Mouse (Mus musculus): ENCODE measurements around the gene Casr. TPM values are rescaled to one million over a fixed set of nuclear protein-coding genes. Genes with fewer than 3 reads are reported as not detected.

Casr gene
- 0.27 and 0.35 TPM in 2 replicates for polyA plus RNA-seq (2015; fragmentation: Nextera tagmentation; extraction: Ambion mirVana)

- DNase-seq (ENCODE audit: low spot score): no peak
Measured at GRCm38 (mm10) chr16:36561386-36562338, at the start of gene Casr. Casr (minus strand) TSS chr16:36562141.

GRCm38 (mm10) chr16:36602632-36603031 is 40.7 kb upstream of the Casr start:
- no peak for DNase-seq (ENCODE audit: low spot score)

DNA sequence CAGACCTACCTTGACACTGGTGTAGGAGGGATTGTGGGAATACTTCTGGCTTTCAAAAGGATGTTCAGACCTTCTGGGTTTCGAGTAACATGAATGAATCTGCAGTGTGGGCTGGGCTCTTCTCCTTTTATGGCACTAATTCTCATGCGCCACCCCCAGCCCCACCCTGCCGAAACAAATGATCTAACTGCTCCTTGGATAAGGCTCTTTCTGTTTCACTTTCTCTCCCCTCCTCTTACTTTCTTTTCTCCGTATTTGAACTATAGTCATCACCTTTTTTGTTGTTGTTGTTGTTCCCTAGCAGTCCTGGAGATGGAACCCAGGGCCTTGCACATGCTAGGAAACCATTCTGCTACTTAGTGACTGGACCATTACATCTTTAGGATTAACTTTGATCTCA is 36.3 kb upstream of the Casr start:
- DNase-seq (ENCODE audit: low spot score): no peak

DNA sequence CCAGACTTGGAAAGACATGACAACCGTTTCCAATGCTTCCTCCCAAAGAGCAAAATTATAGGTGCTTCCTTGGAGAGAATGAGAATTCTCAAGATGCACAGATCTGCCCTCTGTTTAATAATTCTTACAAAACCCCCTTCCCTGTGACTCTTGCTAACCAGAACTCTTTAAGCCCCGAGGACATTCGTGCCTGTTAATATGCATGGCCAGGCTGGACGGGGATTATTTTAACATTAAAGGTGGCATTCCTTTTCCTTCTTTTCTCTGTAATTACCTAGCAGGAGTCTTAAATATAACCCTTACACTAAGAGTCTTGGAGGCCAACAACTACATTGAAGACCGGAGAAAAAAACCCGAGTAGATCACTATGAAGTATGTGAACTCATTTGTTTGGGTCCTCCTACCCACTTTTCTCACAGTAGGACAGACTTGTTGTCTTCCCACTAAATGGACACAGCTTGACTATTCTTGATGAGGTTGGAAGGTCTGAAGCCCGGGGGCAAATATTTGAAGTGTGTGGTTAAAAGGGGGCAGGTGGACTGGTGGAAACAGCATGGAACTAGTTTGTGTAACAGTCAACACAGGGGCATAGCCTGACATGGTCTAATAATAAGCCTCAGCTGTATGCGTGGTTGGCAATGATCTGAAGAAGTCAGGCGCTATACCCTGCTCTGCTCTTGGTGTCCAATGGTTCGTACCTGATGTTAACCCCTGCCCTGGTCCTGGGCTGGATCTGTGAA is 34.9 kb upstream of the Casr start:
- DNase-seq (ENCODE audit: low spot score): no peak

DNA sequence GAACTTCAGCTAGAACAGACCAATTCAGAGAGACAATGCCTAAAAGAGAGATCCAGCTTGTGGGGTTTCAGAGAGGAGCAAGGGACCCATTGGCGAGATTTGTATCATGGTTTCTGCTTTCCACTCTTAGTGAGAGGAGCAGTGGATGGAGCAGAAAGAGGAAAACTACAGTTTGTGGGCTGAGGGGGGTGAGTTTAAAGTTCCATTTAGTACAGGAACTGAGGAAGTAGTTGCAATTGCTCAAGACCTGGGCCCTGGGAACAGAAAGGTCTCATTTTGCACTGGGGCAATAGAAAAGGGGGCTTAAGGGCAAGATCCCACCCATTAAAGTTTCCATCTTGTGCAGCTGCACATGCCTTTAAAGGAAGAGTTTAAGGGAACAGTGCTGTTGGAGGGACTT is 28.0 kb upstream of the Casr start:
- DNase-seq (ENCODE audit: low spot score): no peak

- DNase-seq (ENCODE audit: low spot score): peak; percentile 3
Measured at GRCm38 (mm10) chr16:36587971-36588370, 26.0 kb upstream of the Casr start.

GRCm38 (mm10) chr16:36582073-36582472 is 20.1 kb upstream of the Casr start:
- DNase-seq (ENCODE audit: low spot score): no peak

- DNase-seq (ENCODE audit: low spot score): no peak
Measured at GRCm38 (mm10) chr16:36571942-36572341, 10.0 kb upstream of the Casr start.

DNA sequence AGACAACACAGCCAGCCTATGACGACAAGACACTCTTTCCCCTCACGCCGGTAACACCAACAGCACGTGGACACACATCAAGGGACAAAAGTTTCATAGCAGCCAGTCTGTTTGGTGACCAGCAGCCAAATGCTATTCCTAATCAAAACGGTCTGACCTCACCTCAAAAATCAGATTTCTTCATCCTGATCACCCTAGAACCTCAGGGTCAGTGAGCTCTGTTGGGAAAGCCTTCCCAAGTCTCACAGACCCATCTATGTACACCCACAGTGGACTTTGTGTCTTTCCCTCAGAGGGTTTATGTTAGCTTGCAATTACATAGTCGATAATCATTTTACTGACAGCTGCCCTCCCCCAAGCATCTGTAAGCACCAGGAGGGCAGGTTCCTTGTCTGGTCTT is 2.4 kb downstream of the Casr start:
- no peak for DNase-seq (ENCODE audit: low spot score)

GRCm38 (mm10) chr16:36555672-36556165 is 6.2 kb downstream of the Casr start:
- DNase-seq (ENCODE audit: low spot score): no peak

GRCm38 (mm10) chr16:36553624-36554023 is 8.3 kb downstream of the Casr start:
- DNase-seq (ENCODE audit: low spot score): no peak

DNA sequence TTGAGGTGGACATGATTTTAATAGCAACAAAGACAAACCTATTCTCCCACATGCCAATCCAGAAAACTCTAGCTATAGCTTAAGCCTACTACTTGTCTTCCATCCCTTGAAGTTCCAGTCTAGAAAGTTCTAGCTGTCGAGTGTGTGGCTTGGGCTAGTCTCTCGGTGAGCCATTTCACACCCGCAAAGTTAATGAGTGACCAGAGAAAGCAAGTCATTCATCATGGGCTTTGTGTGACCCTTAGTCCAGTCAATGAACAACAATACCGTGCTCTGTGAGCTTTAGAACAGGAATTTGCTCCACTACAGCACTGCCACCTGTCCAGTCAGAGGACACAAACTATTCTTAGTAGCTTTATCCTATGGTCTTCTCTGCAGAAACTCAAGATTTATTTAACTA is 16.6 kb downstream of the Casr start:
- no peak for DNase-seq (ENCODE audit: low spot score)

- DNase-seq (ENCODE audit: low spot score): no peak
Measured at GRCm38 (mm10) chr16:36543091-36543490, 18.9 kb downstream of the Casr start.

DNA sequence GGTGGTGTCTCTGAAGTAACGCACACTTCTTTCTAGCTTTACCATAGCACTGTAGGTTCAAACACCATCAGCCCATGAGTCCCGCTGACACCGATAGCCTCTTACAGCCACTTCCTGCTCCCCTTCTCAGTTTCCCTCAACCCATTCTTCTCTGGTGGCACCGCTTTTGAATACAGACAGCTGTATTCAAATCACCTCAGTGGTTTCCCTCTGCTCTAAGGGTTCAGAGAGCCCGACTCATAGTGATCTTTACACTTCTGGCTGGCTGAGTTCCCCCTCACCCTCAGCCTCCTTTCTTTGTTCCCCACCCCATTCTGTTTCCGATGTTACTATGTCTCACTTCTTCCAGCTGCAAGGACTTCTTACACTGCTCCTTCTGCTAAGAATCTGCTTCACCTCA is 21.1 kb downstream of the Casr start:
- DNase-seq (ENCODE audit: low spot score): no peak

GRCm38 (mm10) chr16:36532981-36533687 is 28.8 kb downstream of the Casr start:
- DNase-seq (ENCODE audit: low spot score): no peak

DNA sequence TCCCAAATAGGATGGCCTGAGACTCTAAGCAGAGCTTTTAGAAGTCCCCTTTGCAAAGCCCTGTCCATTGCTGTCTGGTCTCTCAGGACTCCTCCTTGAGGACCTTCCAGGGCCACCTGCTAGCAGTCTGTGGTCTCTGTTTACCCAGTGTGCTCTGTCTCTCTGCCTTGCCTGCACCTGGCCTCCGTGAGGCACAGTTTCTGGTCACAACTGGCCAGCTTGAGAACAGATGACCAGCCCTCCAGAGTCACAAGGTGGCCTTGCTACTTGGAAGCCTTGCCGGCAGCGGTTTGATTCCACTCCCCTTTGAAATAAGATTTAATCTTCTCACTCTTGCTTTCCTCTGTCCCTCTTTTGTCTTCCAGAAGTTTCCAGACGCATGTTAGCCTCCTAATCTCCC is 29.9 kb downstream of the Casr start:
- no peak for DNase-seq (ENCODE audit: low spot score)

GRCm38 (mm10) chr16:36531630-36532029 is 30.3 kb downstream of the Casr start:
- no peak for DNase-seq (ENCODE audit: low spot score)

DNA sequence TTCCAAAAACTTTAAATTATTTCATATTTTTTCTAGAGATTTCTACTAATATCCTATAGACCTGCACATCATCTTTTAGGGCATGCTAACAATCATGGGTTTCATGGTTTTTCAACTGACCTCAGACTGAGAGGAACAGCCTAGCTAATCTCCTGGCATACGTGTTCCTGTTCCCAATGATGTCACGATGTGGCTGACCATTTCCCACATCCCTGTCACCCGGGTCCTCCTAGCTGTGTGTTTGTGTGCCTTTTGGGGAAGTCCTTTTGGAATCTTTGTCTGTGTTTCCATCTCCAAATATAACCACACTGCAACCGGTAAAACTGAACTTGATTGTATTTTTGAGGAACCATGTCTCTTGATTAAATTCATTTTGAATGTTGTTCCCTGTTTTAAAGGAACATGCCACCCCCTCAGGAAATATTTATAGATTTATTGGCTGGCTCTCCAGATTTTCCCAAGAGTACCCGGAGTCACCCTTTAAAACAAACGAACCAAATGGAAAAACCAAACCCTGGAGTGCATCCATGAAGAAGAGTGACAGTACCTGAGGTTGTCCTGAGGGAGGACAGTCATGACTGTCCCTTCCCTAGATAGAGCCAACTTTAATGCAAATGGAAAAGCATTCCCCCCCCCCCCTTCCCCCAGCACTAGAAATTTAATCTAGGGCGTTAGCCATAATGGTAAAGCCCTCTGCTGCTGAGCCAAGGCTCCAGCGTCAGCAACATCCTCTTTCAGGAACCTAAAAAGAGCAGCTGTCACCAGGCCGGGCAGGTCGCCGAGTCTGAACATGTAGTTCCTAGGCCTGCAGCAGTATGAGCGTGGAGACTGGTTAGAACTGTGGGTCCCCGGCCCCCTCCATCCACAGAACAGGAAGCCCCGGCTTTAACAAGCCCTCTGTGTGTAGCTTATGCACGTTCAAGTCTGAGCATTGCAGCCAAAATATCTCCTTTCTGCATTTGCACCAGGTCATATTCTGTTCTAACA is 31.1 kb downstream of the Casr start:
- DNase-seq (ENCODE audit: low spot score): no peak

GRCm38 (mm10) chr16:36528822-36529221 is 33.1 kb downstream of the Casr start:
- DNase-seq (ENCODE audit: low spot score): no peak

DNA sequence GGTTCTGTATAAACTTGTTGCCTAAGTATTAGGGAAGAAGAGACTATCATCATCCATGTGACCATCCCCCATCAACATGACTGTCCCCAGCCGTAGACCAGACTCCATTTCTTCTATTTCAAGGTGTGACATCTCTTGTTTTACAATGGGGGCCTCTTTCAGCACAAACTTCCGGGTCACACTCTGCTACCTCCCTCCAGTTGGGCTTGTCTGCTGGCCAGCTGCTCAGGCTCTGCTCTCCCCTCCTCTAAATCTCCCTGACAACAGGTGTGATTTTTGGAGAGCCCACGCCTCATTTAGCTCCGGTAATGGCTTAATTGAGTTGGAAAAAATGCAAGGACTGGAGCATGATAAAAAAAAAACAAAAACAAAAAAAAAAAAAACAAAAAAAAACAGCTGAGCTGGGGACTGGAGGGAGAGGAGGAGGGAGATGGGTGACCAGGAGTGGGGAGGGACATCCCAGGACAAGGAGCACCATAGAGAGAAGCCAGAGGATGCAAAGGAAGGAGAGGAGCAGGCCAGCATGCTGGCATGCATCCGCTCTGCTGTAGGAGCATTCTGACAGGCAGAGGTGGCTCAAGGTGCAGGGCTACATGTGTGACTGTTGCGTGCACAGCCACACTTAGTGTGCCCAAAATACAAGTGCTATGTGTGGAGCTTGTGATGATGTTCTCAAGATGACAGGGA is 35.2 kb downstream of the Casr start:
- no peak for DNase-seq (ENCODE audit: low spot score)

Data from thymus, postnatal 0 days (tissue).